Mouse (Mus musculus): ENCODE results near the gene Lax1. TPM values are rescaled to one million over a fixed set of nuclear protein-coding genes. Genes with fewer than 3 reads are reported as not detected.
"Not testable (repeated sequence)": the region's sequence is repeated elsewhere in the genome, so short reads cannot be mapped to it uniquely, and the experiment has no call there.

The Lax1 gene
- total RNA-seq, 2 experiments from 2014 or later, result 0.16 TPM; not detected in 1

DNA sequence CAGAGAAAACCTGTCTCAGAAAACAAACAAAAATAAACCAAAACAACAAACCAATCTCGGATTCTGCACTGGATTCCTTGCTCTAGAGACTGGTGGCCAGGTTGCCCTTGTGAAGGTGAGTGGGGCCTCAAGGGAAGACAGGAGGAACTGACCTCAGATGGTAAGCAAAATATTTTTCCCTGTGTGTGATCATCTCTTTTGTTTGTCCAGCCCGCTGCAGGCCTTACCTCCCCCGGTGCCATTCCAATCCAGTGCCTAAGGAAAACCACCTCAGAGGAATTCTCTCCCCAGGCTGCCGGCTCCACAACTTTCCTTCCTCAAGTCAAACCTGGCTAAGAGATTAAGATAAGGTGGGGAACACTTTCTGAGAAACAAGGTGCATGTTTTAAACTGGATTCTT is 2.3 kb upstream of the Lax1 start:
- DNase-seq (ENCODE audit: extremely low spot score in 1 of 2, low spot score in 1 of 2), result no peak

- DNase-seq (ENCODE audit: extremely low spot score in 1 of 2, low spot score in 1 of 2), result no peak
Observed at GRCm38 (mm10) chr1:133691046-133691445, 1.1 kb upstream of the Lax1 start.

- no peak for DNase-seq (ENCODE audit: extremely low spot score in 1 of 2, low spot score in 1 of 2)
Observed at GRCm38 (mm10) chr1:133688301-133688700, 1.6 kb downstream of the Lax1 start.

GRCm38 (mm10) chr1:133685749-133686519 is 4.0 kb downstream of the Lax1 start:
- DNase-seq (ENCODE audit: extremely low spot score in 1 of 2, low spot score in 1 of 2), result no peak

DNA sequence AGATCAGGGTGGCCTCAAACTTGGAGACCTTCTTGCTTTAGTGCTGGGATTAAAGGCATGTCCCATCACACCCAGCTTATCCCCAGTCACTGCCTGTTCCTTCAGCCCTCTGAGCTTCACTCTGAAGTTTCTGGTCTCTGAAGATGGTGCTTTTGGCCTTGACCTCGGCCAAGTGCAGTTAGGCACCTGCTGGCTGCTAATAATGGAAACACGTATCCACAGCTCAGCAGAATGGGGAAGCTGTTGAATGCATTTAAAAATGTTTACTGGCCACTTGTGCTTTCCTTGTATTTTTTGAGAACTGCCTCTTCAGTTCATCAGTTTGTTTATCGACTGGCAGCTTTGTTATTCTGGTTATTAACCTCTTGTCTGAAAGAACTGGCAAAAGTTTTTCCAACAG is 18.1 kb downstream of the Lax1 start:
- DNase-seq (ENCODE audit: extremely low spot score in 1 of 2, low spot score in 1 of 2), result no peak

DNA sequence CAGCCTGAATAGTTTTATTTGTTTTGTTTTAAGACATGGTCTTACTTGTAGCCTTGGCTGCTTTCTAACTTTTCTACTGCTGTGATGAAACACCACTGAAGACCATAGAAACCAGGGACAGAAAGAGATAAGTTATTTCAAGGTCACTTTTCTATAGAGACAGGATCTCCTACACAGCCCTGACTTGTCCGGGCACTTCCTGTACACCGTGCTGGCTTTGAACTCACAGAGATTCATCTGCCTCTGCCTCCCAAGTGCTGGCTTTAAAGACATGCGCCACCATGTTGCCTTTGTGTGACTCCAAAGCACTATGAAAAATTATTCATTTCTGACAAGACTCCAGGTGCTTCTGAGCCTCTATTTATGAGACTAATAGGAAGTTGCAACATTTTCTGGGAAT is 18.6 kb downstream of the Lax1 start:
- no peak for DNase-seq (ENCODE audit: extremely low spot score in 1 of 2, low spot score in 1 of 2)

- no peak for DNase-seq (ENCODE audit: extremely low spot score in 1 of 2, low spot score in 1 of 2)
Observed at GRCm38 (mm10) chr1:133670776-133671175, 19.1 kb downstream of the Lax1 start.

DNA sequence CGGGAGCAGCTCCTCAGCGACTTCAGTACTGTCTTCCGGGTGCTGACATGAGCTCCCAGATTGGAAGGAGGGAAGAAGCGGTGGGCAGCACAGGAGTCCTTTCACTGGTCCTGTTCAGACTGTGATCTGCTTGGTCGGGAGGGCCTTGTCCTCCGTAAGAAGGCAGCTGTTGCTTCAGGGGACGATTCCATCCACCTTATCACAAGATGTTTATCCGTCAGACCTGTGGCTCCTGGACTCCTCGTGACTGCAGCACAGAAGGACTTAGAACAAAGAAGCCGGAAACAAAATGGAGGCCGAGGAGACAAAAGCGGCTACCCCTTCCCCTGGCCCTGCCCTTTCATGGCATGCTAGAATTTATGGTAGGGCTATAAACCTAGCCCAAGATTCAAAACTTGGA is 19.7 kb downstream of the Lax1 start:
- DNase-seq (ENCODE audit: extremely low spot score in 1 of 2, low spot score in 1 of 2), result no peak

DNA sequence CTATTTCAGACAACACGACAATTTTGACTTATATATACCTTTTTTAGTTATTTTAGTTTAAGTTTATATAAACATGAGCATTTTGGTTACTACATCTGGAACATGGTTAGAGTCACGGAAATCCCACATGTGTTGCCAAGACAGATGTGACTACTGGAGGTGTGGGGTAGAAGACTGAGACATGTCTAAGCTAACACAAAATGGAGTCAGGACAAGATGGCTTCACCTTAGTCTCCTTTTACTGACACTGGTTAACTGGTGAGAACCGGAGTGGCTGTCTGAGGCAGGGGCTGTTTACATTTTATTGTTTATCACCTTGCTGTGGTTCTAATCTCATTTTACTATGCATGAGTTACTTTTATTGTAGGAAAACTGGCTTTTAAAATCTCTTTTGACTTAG is 21.3 kb downstream of the Lax1 start:
- no peak for DNase-seq (ENCODE audit: extremely low spot score in 1 of 2, low spot score in 1 of 2)

DNA sequence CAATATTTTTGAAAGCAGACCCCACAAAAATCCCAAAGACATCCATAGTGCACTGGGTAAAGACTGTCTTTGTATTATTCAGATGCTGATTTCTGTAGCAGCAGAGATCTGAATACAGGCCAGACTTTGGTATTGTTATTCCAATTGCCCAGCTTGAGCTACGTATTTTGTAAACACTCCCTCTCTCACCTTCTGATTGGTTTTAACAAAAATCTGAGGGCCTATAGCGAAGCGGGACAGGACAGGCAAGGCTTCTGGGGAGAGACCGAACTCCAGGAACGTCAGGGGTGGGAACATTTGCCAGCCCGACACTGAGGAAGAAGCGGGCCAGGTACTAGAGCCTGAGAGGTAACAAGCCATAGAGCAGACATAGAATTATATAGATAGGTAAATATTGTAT is 22.2 kb downstream of the Lax1 start:
- DNase-seq (ENCODE audit: extremely low spot score in 1 of 2, low spot score in 1 of 2), result no peak

DNA sequence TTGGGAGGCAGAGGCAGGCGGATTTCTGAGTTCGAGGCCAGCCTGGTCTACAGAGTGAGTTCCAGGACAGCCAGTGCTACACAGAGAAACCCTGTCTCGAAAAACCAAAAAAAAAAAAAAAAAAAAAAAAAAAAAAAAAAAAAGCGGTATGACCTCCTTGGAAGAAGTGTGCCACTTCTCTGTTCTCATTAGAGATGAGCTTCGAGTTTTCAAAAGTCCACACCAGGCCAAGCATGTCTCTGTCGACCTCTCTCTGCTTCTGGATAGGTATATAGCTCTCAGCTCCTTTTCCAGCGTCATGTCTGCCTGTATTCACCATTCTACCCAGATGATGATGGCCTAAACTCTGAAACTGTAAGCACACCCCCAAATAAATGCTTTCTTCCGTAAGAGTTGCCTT is 24.2 kb downstream of the Lax1 start:
- not testable (repeated sequence) for DNase-seq (ENCODE audit: extremely low spot score in 1 of 2, low spot score in 1 of 2)

GRCm38 (mm10) chr1:133664203-133664970 is 25.5 kb downstream of the Lax1 start:
- no peak for DNase-seq (ENCODE audit: extremely low spot score in 1 of 2, low spot score in 1 of 2)

DNA sequence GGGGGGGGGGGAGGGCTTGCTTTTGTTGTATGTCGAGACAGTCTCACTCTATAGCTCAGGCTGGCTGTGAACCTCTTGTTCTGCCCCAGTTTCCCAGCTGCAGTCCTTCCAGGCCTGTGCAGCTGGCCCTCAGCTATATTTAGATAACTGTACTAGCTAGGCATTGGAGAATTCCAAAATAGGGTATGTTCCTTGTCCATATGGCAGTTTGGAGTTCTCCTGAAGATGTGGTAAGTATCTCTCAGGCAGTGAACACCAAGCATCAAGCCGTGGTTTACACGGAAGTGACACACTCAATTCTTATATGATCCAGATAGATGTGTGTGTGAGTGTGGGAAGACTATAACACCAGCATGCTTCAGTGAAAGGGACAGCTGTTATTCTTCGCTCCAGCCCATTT is 26.5 kb downstream of the Lax1 start:
- DNase-seq (ENCODE audit: extremely low spot score in 1 of 2, low spot score in 1 of 2), result no peak

DNA sequence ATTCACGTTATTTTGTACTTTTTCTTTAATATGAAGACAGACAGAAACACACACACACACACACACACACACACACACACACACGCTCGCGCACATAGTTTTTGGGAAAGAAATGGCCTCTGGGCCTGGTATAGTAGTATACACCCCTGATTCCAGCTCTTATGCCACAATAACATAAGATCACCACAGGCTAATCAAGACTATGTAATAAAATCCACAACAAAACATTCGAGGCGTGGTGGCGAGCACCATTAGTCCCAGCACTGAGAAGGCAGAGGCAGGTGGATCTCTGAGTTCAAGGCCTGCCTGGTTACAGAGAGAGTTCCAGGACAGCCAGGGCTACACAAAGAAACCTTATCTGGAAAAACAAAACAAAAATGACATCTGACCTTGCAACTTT is 27.0 kb downstream of the Lax1 start:
- DNase-seq (ENCODE audit: extremely low spot score in 1 of 2, low spot score in 1 of 2), result no peak

DNA sequence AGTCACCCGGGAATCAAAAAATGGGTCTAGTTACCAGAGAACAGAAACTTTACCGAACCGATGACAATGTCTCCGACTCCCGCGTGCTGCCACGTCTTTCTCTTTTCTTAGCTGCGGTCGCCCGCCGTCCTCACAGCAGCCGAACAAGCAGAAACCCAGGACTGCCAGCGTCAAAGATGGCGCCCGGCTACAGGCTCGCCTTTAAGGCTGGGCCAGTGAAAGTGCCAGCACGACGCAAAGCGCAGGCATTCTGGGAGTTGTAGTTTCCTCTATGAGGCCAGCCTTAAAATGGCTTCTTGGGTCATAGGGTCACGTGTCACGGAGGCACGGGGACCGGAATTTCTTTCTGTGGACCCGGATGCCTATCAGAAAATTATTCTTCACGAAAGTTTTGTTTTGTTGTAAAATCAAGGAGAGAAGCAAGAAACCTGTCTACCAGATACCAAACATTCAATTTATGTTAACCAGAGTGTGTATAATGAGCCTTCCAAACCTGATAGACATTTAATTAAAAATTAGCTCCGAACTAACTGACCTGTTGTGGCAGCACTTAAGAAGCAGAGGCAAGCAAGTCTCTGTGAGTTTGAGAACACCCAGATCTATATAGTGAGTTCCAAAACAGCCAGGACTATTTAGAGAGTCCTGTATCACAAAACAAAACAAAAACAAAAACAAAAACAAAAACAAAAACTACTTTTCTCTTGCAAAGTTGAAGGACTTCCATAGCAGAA is 28.5 kb downstream of the Lax1 start, which contains the start of gene Gm38394:
Gm38394 (minus strand) TSS at position 116 of the 731 bp plus-strand sequence.
- DNase-seq (ENCODE audit: extremely low spot score in 1 of 2, low spot score in 1 of 2), result peak; percentile 78 to 80

- peak in 1 of 2 experiments; percentile 62 for DNase-seq (ENCODE audit: extremely low spot score in 1 of 2, low spot score in 1 of 2)
Observed at GRCm38 (mm10) chr1:133660466-133661202, 29.3 kb downstream of the Lax1 start, which contains the start of gene Zbed6. TSS of gene Zbed6 (minus strand) at chr1:133660885.

DNA sequence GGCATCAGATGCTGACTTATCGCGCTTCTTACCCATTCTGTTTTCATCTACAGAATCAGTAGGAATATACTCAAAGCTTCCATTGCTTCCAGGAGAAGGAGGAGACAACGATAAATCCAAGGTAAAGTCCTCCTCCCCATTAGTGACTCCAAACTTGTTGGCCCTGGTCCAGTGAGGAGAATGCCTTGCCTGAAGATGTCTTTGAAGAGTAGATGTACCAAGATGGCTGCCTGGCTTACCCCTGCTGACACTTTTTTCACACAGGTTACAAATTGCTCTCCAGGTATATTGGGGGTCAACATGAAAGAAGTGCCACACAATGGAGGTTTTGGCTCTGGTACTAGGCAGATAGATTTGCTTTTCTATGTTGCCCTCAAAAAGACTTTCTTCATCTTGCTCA is 31.0 kb downstream of the Lax1 start:
- DNase-seq (ENCODE audit: extremely low spot score in 1 of 2, low spot score in 1 of 2), result no peak

DNA sequence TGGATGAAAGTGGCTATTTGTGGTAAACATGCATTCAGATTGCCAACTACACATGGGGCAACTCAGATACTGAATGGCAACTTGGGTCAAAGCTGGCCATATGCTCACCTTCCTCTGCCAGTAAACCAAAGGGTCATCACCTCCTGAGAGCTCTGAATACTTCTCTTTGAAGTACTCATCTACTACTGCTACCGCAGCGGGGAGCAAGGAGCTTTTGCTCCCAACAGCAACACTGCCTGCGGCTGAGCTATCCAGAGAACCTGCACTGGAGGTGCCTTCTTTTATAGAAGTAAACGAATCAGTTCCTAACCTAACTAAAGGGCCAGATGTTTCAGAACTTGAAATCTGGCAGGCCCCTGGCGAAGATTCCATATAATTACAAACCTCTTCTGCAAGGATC is 33.1 kb downstream of the Lax1 start:
- DNase-seq (ENCODE audit: extremely low spot score in 1 of 2, low spot score in 1 of 2), result no peak

GRCm38 (mm10) chr1:133653033-133653432 is 36.9 kb downstream of the Lax1 start:
- DNase-seq (ENCODE audit: extremely low spot score in 1 of 2, low spot score in 1 of 2), result no peak

GRCm38 (mm10) chr1:133650288-133651055 is 39.4 kb downstream of the Lax1 start:
- no peak for DNase-seq (ENCODE audit: extremely low spot score in 1 of 2, low spot score in 1 of 2)
